Mouse (Mus musculus): Measurements from ENCODE around the gene 1110025L11Rik. TPM values are rescaled to one million over a fixed set of nuclear protein-coding genes. Genes with fewer than 3 reads are reported as not detected.
"Not testable (repeated sequence)": the region's sequence is repeated elsewhere in the genome, so short reads cannot be mapped to it uniquely, and the experiment has no call there.

1110025L11Rik gene
- not detected in 2 replicates for total RNA-seq (2017)

- not testable (repeated sequence) for ATAC-seq (replicated peaks; ENCODE audit: low read depth, poor library complexity, severe bottlenecking)
Measured at GRCm38 (mm10) chr16:89063902-89064301, at the start of gene 1110025L11Rik. Gene 1110025L11Rik, minus strand, starts transcription at chr16:89064002.

- not testable (repeated sequence) for ATAC-seq (replicated peaks; ENCODE audit: low read depth, poor library complexity, severe bottlenecking)
Measured at GRCm38 (mm10) chr16:89071041-89071440, 7.2 kb upstream of the 1110025L11Rik start.

- ATAC-seq (replicated peaks; ENCODE audit: low read depth, poor library complexity, severe bottlenecking) = no peak
Measured at GRCm38 (mm10) chr16:89047783-89048182, 16.0 kb downstream of the 1110025L11Rik start, which contains the start of gene Krtap6-5. Gene Krtap6-5, minus strand, starts transcription at chr16:89047883.

- ATAC-seq (replicated peaks; ENCODE audit: low read depth, poor library complexity, severe bottlenecking) = not testable (repeated sequence)
Measured at GRCm38 (mm10) chr16:89041372-89041771, 22.4 kb downstream of the 1110025L11Rik start, which contains the start of gene Gm10228. Gene Gm10228, minus strand, starts transcription at chr16:89041472.

GRCm38 (mm10) chr16:89031399-89031798 is 32.4 kb downstream of the 1110025L11Rik start, which contains the start of gene Krtap6-1:
Gene Krtap6-1, plus strand, starts transcription at chr16:89031699.
- not testable (repeated sequence) for ATAC-seq (replicated peaks; ENCODE audit: low read depth, poor library complexity, severe bottlenecking)

- ATAC-seq (replicated peaks; ENCODE audit: low read depth, poor library complexity, severe bottlenecking) = not testable (repeated sequence)
Measured at GRCm38 (mm10) chr16:89014984-89015383, 48.8 kb downstream of the 1110025L11Rik start, which contains the start of gene Gm10229. Gene Gm10229, plus strand, starts transcription at chr16:89015284.

GRCm38 (mm10) chr16:89013973-89014372 is 49.8 kb downstream of the 1110025L11Rik start:
- no peak for ATAC-seq (replicated peaks; ENCODE audit: low read depth, poor library complexity, severe bottlenecking)

Other genes with a start within 250 kb of the 1110025L11Rik start
- gene Krtap15, start 243.8 kb downstream of the 1110025L11Rik start, total RNA-seq (2017) = not detected in 2 replicates
- not detected in 2 replicates for gene Krtap14, start 237.9 kb downstream of the 1110025L11Rik start, total RNA-seq (2017)
- gene Krtap19-1, start 194.6 kb downstream of the 1110025L11Rik start, total RNA-seq (2017) = not detected in 2 replicates
- gene Krtap19-2, start 189.7 kb downstream of the 1110025L11Rik start, total RNA-seq (2017) = not detected in 2 replicates
- not detected in 2 replicates for gene Krtap19-3, start 186.0 kb downstream of the 1110025L11Rik start, total RNA-seq (2017)
- not detected in 2 replicates for gene Krtap19-4, start 178.9 kb downstream of the 1110025L11Rik start, total RNA-seq (2017)
- not detected in 2 replicates for gene Krtap19-5, start 167.5 kb downstream of the 1110025L11Rik start, total RNA-seq (2017)
- not detected in 2 replicates for gene Krtap19-9b, start 131.7 kb downstream of the 1110025L11Rik start, total RNA-seq (2017)
- not detected in 2 replicates for gene Krtap16-3, start 101.1 kb downstream of the 1110025L11Rik start, total RNA-seq (2017)
- not detected in 2 replicates for gene Krtap22-2, start 53.2 kb downstream of the 1110025L11Rik start, total RNA-seq (2017)
- gene Gm10229, start 48.7 kb downstream of the 1110025L11Rik start, total RNA-seq (2017) = not detected in 2 replicates
- gene Krtap6-1, start 32.3 kb downstream of the 1110025L11Rik start, total RNA-seq (2017) = not detected in 2 replicates
- gene Gm10228, start 22.5 kb downstream of the 1110025L11Rik start, total RNA-seq (2017) = not detected in 2 replicates
- gene Krtap6-5, start 16.1 kb downstream of the 1110025L11Rik start, total RNA-seq (2017) = not detected in 2 replicates
- not detected in 2 replicates for gene Krtap6-3, start 20.0 kb upstream of the 1110025L11Rik start, total RNA-seq (2017)
- gene Gm6358, start 76.8 kb upstream of the 1110025L11Rik start, total RNA-seq (2017) = not detected in 2 replicates
- gene Gm10061, start 87.1 kb upstream of the 1110025L11Rik start, total RNA-seq (2017) = not detected in 2 replicates
- not detected in 2 replicates for gene Gm9789, start 94.0 kb upstream of the 1110025L11Rik start, total RNA-seq (2017)
- gene Gm7735, start 105.5 kb upstream of the 1110025L11Rik start, total RNA-seq (2017) = not detected in 2 replicates
- not detected in 2 replicates for gene 1110057P08Rik, start 110.7 kb upstream of the 1110025L11Rik start, total RNA-seq (2017)
- gene Krtap20-2, start 141.9 kb upstream of the 1110025L11Rik start, total RNA-seq (2017) = not detected in 2 replicates

Measured in common myeloid progenitor, adult 5-6 weeks (primary cell).